Comparison of ENCODE assay signal across 9 mouse cellular contexts in genomic region chr2:120049632-120050274, GRCm38 (mm10). TPM values are rescaled to one million over a fixed set of nuclear protein-coding genes. Genes with fewer than 3 reads are reported as not detected.
A peak's percentile ranks its signal among the peaks of the same experiment; 100 is the strongest.
DNase-seq lines count a peak whose midpoint lies in the region; ATAC-seq lines count a peak whose summit lies in the region.
"Had no signal": no experiment of that assay in that cellular context is flagged by ENCODE, and none has a peak within 500 bp of the region (broad histone marks: within the 10 kb centered on the region; RNA-seq: fewer than 3 reads in every experiment).

No protein-coding gene starts in this region.

- no peaks in the 10 kb centered on the region for H3K9me3 ChIP-seq in forebrain, embryonic 14.5 days (replicated peaks; ENCODE audit: control insufficient read depth, low read length)
- no peaks in the 10 kb centered on the region for H3K9me3 ChIP-seq in forebrain, embryonic 11.5 days (ENCODE audit: control insufficient read depth, low read length)
- H3K9me3 ChIP-seq: hindbrain, embryonic 15.5 days had no signal

- DNase-seq in forebrain, embryonic 14.5 days (ENCODE audit: low spot score): peak; percentile 8
- no peak for DNase-seq in forebrain, embryonic 11.5 days (ENCODE audit: low spot score)
- peak; percentile 81 for DNase-seq in testis, postnatal 10 days (ENCODE audit: low spot score)
- DNase-seq in testis, postnatal 14 days (ENCODE audit: low spot score): no peak
- peak; percentile 64 for DNase-seq in embryo, embryonic 11 days
- peak; percentile 50 for DNase-seq in kidney, adult 9 months
- DNase-seq in lung, postnatal 4 days: peak; percentile 52 to 74
- DNase-seq in layer of hippocampus, adult 18-20 months (ENCODE audit: low spot score in 2 of 2): no peak

- H3K27ac ChIP-seq in forebrain, embryonic 14.5 days (ENCODE audit: low read depth, low read length): no peak overlapping the region
- no peak overlapping the region for H3K27ac ChIP-seq in forebrain, embryonic 11.5 days (ENCODE audit: low read depth, low read length)
- H3K27ac ChIP-seq: hindbrain, embryonic 15.5 days had no signal

- no peak for ATAC-seq in forebrain, embryonic 14.5 days
- no peak for ATAC-seq in forebrain, embryonic 11.5 days (replicated peaks; ENCODE audit: low FRiP score)

- H3K36me3 ChIP-seq in forebrain, embryonic 14.5 days (ENCODE audit: control insufficient read depth, insufficient read depth, low read length): no peaks in the 10 kb centered on the region
- no peaks in the 10 kb centered on the region for H3K36me3 ChIP-seq in forebrain, embryonic 11.5 days (ENCODE audit: control insufficient read depth, insufficient read depth, low read length)
- H3K36me3 ChIP-seq: hindbrain, embryonic 15.5 days had no signal

- WGBS in forebrain, embryonic 14.5 days: 65% methylated on average over 10 of the region's 10 CpGs
- 61% methylated on average over 10 of the region's 10 CpGs for whole genome bisulfite sequencing in forebrain, embryonic 11.5 days

- H3K4me2 ChIP-seq in forebrain, embryonic 14.5 days (ENCODE audit: low read length): no peak overlapping the region
- no peak overlapping the region for H3K4me2 ChIP-seq in forebrain, embryonic 11.5 days (ENCODE audit: low read depth, low read length, severe bottlenecking)
- H3K4me2 ChIP-seq: hindbrain, embryonic 15.5 days had no signal

- no peaks in the 10 kb centered on the region for H3K27me3 ChIP-seq in forebrain, embryonic 14.5 days (replicated peaks; ENCODE audit: control insufficient read depth, insufficient read depth, low read length)
- no peaks in the 10 kb centered on the region for H3K27me3 ChIP-seq in forebrain, embryonic 11.5 days (ENCODE audit: control insufficient read depth, insufficient read depth, low read length)
- H3K27me3 ChIP-seq: hindbrain, embryonic 15.5 days had no signal

- H3K9ac ChIP-seq in forebrain, embryonic 14.5 days (ENCODE audit: low read length): no peak overlapping the region
- no peak overlapping the region for H3K9ac ChIP-seq in forebrain, embryonic 11.5 days (ENCODE audit: low read length)
- H3K9ac ChIP-seq: hindbrain, embryonic 15.5 days had no signal

- no peak overlapping the region for H3K4me3 ChIP-seq in forebrain, embryonic 14.5 days (ENCODE audit: low read depth, low read length)
- no peak overlapping the region for H3K4me3 ChIP-seq in forebrain, embryonic 11.5 days (ENCODE audit: low read depth, low read length)
- H3K4me3 ChIP-seq: hindbrain, embryonic 15.5 days had no signal

- no peaks in the 10 kb centered on the region for H3K4me1 ChIP-seq in forebrain, embryonic 14.5 days (ENCODE audit: control insufficient read depth, insufficient read depth, low read length)
- H3K4me1 ChIP-seq in forebrain, embryonic 11.5 days (replicated peaks; ENCODE audit: control insufficient read depth, insufficient read depth, low read length): no peaks in the 10 kb centered on the region
- H3K4me1 ChIP-seq: hindbrain, embryonic 15.5 days had no signal

RNA-seq across cellular contexts. Expression of gene Pla2g4b, which starts 16.5 kb away (rescaled TPM):
- polyA plus RNA-seq in forebrain, embryonic 14.5 days (2014; fragmentation: Nextera tagmentation; extraction: Ambion mirVana): 1.5 TPM in 2 replicates
- polyA plus RNA-seq in forebrain, embryonic 11.5 days (2014; fragmentation: Nextera tagmentation; extraction: Ambion mirVana): 1.5 and 1.8 TPM in 2 replicates
- 1 to 10 TPM; 3.9 to 4.1 TPM for total RNA-seq in layer of hippocampus, adult 18-20 months (2021)

RNA-seq across cellular contexts. Expression of gene Gm28042, which starts 22.5 kb away (rescaled TPM):
- 1.9 and 4.2 TPM in 2 replicates for polyA plus RNA-seq in forebrain, embryonic 14.5 days (2014; fragmentation: Nextera tagmentation; extraction: Ambion mirVana)
- 4.8 and 6.6 TPM in 2 replicates for polyA plus RNA-seq in forebrain, embryonic 11.5 days (2014; fragmentation: Nextera tagmentation; extraction: Ambion mirVana)
- 1 to 10 TPM; 1.7 to 2.0 TPM for total RNA-seq in layer of hippocampus, adult 18-20 months (2021)

RNA-seq across cellular contexts. Expression of gene Jmjd7, which starts 22.5 kb away (rescaled TPM):
- 16.4 and 23.3 TPM in 2 replicates for polyA plus RNA-seq in forebrain, embryonic 14.5 days (2014; fragmentation: Nextera tagmentation; extraction: Ambion mirVana)
- polyA plus RNA-seq in forebrain, embryonic 11.5 days (2014; fragmentation: Nextera tagmentation; extraction: Ambion mirVana): 18.6 and 21.6 TPM in 2 replicates
- total RNA-seq in layer of hippocampus, adult 18-20 months (2021): 1 to 10 TPM; 4.3 to 7.3 TPM

Comparison
In these comparisons a context has a peak if more than half of its experiments do, and no peak if none do; other contexts are left out.
1. DNase-seq: peak in forebrain, embryonic 14.5 days (single experiment), testis, postnatal 10 days (single experiment), embryo, embryonic 11 days (single experiment), kidney, adult 9 months (single experiment) and lung, postnatal 4 days (2 of 2); none in forebrain, embryonic 11.5 days (single experiment), testis, postnatal 14 days (single experiment) and layer of hippocampus, adult 18-20 months (0 of 2).